Mouse (Mus musculus) CH12.LX (cell line): Measurements from ENCODE around the gene Cnst. TPM values are rescaled to one million over a fixed set of nuclear protein-coding genes. Genes with fewer than 3 reads are reported as not detected.

Experiments used
- DNase-seq: peaks from one replicate; pipeline ENCODE4 v3.0.0-alpha.2; 2013; ENCODE audit errors: extremely low read depth
- H3K27ac ChIP-seq: 2 replicates; pipeline ENCODE4 v1.5.1; 2012; ENCODE audit warnings: low read depth, mild to moderate bottlenecking, control low read depth, moderate library complexity; ENCODE audit not compliant: insufficient read depth
- H3K27me3 ChIP-seq: replicated peaks from 2 replicates; pipeline ENCODE3; 2012; ENCODE audit warnings: inconsistent platforms
- H3K36me3 ChIP-seq, 2 experiments: replicated peaks in 1 of 2; 2 replicates each; pipeline versions ENCODE3 to v1.6.1; 2012; ENCODE audit warnings: inconsistent platforms in 1 of 2, low read length in 1 of 2, mild to moderate bottlenecking in 1 of 2, mixed read lengths in 1 of 2, moderate library complexity in 1 of 2; ENCODE audit not compliant: control insufficient read depth in 1 of 2, insufficient read depth in 1 of 2
- H3K4me1 ChIP-seq, 2 experiments: 2 replicates each; pipeline ENCODE4 v1.6.1; 2012; ENCODE audit warnings: inconsistent platforms in 1 of 2, moderate library complexity in 1 of 2; ENCODE audit not compliant: insufficient read depth in 2 of 2, control insufficient read depth in 1 of 2
- H3K4me2 ChIP-seq: 2 replicates; pipeline ENCODE4 v1.6.1; 2012; ENCODE audit warnings: low read depth, mild to moderate bottlenecking, control low read depth; ENCODE audit not compliant: poor library complexity, insufficient read depth, severe bottlenecking
- H3K4me3 ChIP-seq, 3 experiments: fragments of 150-350 bp in 1 of 3; sonication (generic) in 1 of 3; replicated peaks in 1 of 3; 2 replicates each; pipeline versions ENCODE3 to v1.5.1; 2011 to 2012; ENCODE audit warnings: low read depth in 2 of 3, low read length in 2 of 3, mild to moderate bottlenecking in 2 of 3, moderate library complexity in 2 of 3, control low read depth in 1 of 3, improper control_type of control experiment in 1 of 3, inconsistent platforms in 1 of 3, mixed read lengths in 1 of 3; ENCODE audit not compliant: poor library complexity in 1 of 3
- H3K79me2 ChIP-seq: replicated peaks from 2 replicates; pipeline ENCODE4 v1.6.1; 2012; ENCODE audit warnings: mild to moderate bottlenecking, moderate library complexity; ENCODE audit not compliant: control insufficient read depth, poor library complexity, insufficient read depth, severe bottlenecking; ENCODE audit errors: extremely low read depth
- H3K9ac ChIP-seq: 2 replicates; pipeline ENCODE4 v1.6.1; 2012; ENCODE audit warnings: low read depth, mild to moderate bottlenecking, control low read depth, moderate library complexity; ENCODE audit not compliant: insufficient read depth
- H3K9me3 ChIP-seq: replicated peaks from 2 replicates; pipeline ENCODE3; 2012; ENCODE audit warnings: low read length, inconsistent platforms, mixed read lengths
- BHLHE40 ChIP-seq: IDR thresholded peaks from 2 replicates; pipeline ENCODE4 v1.6.1; 2011; ENCODE audit warnings: mild to moderate bottlenecking, low read depth, low read length, improper control_type of control experiment
- CTCF ChIP-seq, 2 experiments: IDR thresholded peaks in 1 of 2; conservative IDR thresholded peaks in 1 of 2; 2 replicates each; pipeline ENCODE4 v1.5.1; 2011 to 2012; ENCODE audit warnings: low read depth in 2 of 2, low read length in 2 of 2, improper control_type of control experiment in 1 of 2, inconsistent platforms in 1 of 2, mild to moderate bottlenecking in 1 of 2, moderate library complexity in 1 of 2
- EP300 ChIP-seq: IDR thresholded peaks from 2 replicates; pipeline ENCODE4 v1.6.1; 2011; ENCODE audit warnings: low read length, improper control_type of control experiment
- ETS1 ChIP-seq: conservative IDR thresholded peaks from 2 replicates; pipeline ENCODE4 v1.6.1; 2012; ENCODE audit warnings: low read depth, mild to moderate bottlenecking, inconsistent platforms, low read length, improper control_type of control experiment, moderate library complexity
- GABPA ChIP-seq: IDR thresholded peaks from 2 replicates; pipeline ENCODE4 v1.6.1; 2012; ENCODE audit warnings: low read depth, low read length, improper control_type of control experiment, inconsistent platforms; ENCODE audit not compliant: insufficient replicate concordance
- HCFC1 ChIP-seq: IDR thresholded peaks from 2 replicates; pipeline ENCODE4 v1.6.1; 2012; ENCODE audit warnings: low read depth, mild to moderate bottlenecking, inconsistent platforms, low read length, improper control_type of control experiment
- JUN ChIP-seq: IDR thresholded peaks from 2 replicates; pipeline ENCODE4 v1.6.1; 2011; ENCODE audit warnings: low read depth, mild to moderate bottlenecking, low read length, improper control_type of control experiment, moderate library complexity; ENCODE audit not compliant: insufficient read depth
- JUND ChIP-seq: conservative IDR thresholded peaks from 2 replicates; pipeline ENCODE4 v1.6.1; 2011; ENCODE audit warnings: low read depth, low read length, improper control_type of control experiment
- KAT2A ChIP-seq: IDR thresholded peaks from 2 replicates; pipeline ENCODE4 v1.6.1; 2012; ENCODE audit warnings: low read length, improper control_type of control experiment, inconsistent platforms; ENCODE audit not compliant: insufficient replicate concordance
- MAFK ChIP-seq: IDR thresholded peaks from 2 replicates; pipeline ENCODE4 v1.6.1; 2011; ENCODE audit warnings: low read length, improper control_type of control experiment; ENCODE audit not compliant: insufficient replicate concordance
- MAX ChIP-seq: IDR thresholded peaks from 2 replicates; pipeline ENCODE4 v1.6.1; 2011; ENCODE audit warnings: low read length, improper control_type of control experiment
- MAZ ChIP-seq: IDR thresholded peaks from 2 replicates; pipeline ENCODE4 v1.6.1; 2012; ENCODE audit warnings: low read depth, mild to moderate bottlenecking, inconsistent platforms, low read length, improper control_type of control experiment, moderate library complexity
- MEF2A ChIP-seq: IDR thresholded peaks from 2 replicates; pipeline ENCODE4 v1.6.1; 2014; ENCODE audit warnings: low read depth, mild to moderate bottlenecking, inconsistent platforms, low read length, improper control_type of control experiment, borderline replicate concordance
- MXI1 ChIP-seq: IDR thresholded peaks from 2 replicates; pipeline ENCODE4 v1.6.1; 2011; ENCODE audit warnings: mild to moderate bottlenecking, low read depth, low read length, improper control_type of control experiment
- MYC ChIP-seq: IDR thresholded peaks from 2 replicates; pipeline ENCODE4 v1.6.1; 2011; ENCODE audit warnings: low read depth, mild to moderate bottlenecking, improper control_type of control experiment, low read length
- NELFE ChIP-seq: IDR thresholded peaks from 2 replicates; pipeline ENCODE4 v1.6.1; 2011; ENCODE audit warnings: low read depth, low read length, improper control_type of control experiment
- NRF1 ChIP-seq: IDR thresholded peaks from 2 replicates; pipeline ENCODE4 v1.6.1; 2014; ENCODE audit warnings: low read depth, mild to moderate bottlenecking, inconsistent platforms, low read length, improper control_type of control experiment, moderate library complexity
- POLR2AphosphoS2 ChIP-seq: IDR thresholded peaks from 2 replicates; pipeline ENCODE4 v1.6.1; 2011; ENCODE audit warnings: low read depth, low read length, improper control_type of control experiment
- RAD21 ChIP-seq: IDR thresholded peaks from 2 replicates; pipeline ENCODE4 v1.6.1; 2011; ENCODE audit warnings: low read depth, mild to moderate bottlenecking, low read length, improper control_type of control experiment, moderate library complexity
- SIN3A ChIP-seq: IDR thresholded peaks from 2 replicates; pipeline ENCODE4 v1.6.1; 2012; ENCODE audit warnings: low read length, improper control_type of control experiment, inconsistent platforms
- SMC3 ChIP-seq: IDR thresholded peaks from 2 replicates; pipeline ENCODE4 v1.6.1; 2011; ENCODE audit warnings: low read depth, low read length, improper control_type of control experiment
- TBP ChIP-seq: conservative IDR thresholded peaks from 2 replicates; pipeline ENCODE4 v1.6.1; 2011; ENCODE audit warnings: low read depth, low read length, improper control_type of control experiment
- TCF12 ChIP-seq: IDR thresholded peaks from 2 replicates; pipeline ENCODE4 v1.6.1; 2014; ENCODE audit warnings: low read depth, mild to moderate bottlenecking, inconsistent platforms, low read length, improper control_type of control experiment
- UBTF ChIP-seq: IDR thresholded peaks from 2 replicates; pipeline ENCODE4 v1.6.1; 2012; ENCODE audit warnings: low read depth, mild to moderate bottlenecking, inconsistent platforms, low read length, improper control_type of control experiment, moderate library complexity
- USF1 ChIP-seq: IDR thresholded peaks from 2 replicates; pipeline ENCODE4 v1.6.1; 2014; ENCODE audit warnings: low read depth, mild to moderate bottlenecking, inconsistent platforms, low read length, improper control_type of control experiment
- ZC3H11A ChIP-seq: IDR thresholded peaks from 2 replicates; pipeline ENCODE4 v1.6.1; 2012; ENCODE audit warnings: low read depth, mild to moderate bottlenecking, inconsistent platforms, low read length, improper control_type of control experiment
- ZNF384 ChIP-seq: IDR thresholded peaks from 2 replicates; pipeline ENCODE4 v1.6.1; 2012; ENCODE audit warnings: low read depth, low read length, improper control_type of control experiment, inconsistent platforms
- dilution Hi-C: fragments of 300-500 bp; cut with MboI; formaldehyde crosslinking; loops from 2 replicates; pipeline ENCODE4 v1.14.3; 2020; ENCODE audit warnings: low sequenced_read_pairs; ENCODE audit not compliant: extremely low pct_unique_long_range_greater_than_20kb, extremely low pct_ligation_motif_present
- in situ Hi-C: fragments of 300-500 bp; cut with MboI; formaldehyde crosslinking; loops from 3 replicates; pipeline ENCODE4 v1.14.3; 2019; ENCODE audit warnings: low sequenced_read_pairs, low pct_ligation_motif_present, low pct_unique_long_range_greater_than_20kb, mixed read lengths
- polyA plus RNA-seq: library from polyadenylated mRNA; unstranded; fragments of >175 nt; gene quantifications from 2 replicates; pipeline ENCODE4 v1.2.1, GENCODE M21; 2012; ENCODE audit warnings: low read depth; ENCODE audit not compliant: insufficient read length
- total RNA-seq, 2 experiments: library from RNA; depleted of rRNA; stranded (reverse); fragments of 300-350 nt in 1 of 2; fragments of >200 nt in 1 of 2; gene quantifications; 2 replicates each; pipeline ENCODE4 v1.2.3; 2012 to 2014

The Cnst gene
- total and polyA plus RNA-seq, 3 experiments: 7.8 to 10.2 (median 9.3) TPM

DNA sequence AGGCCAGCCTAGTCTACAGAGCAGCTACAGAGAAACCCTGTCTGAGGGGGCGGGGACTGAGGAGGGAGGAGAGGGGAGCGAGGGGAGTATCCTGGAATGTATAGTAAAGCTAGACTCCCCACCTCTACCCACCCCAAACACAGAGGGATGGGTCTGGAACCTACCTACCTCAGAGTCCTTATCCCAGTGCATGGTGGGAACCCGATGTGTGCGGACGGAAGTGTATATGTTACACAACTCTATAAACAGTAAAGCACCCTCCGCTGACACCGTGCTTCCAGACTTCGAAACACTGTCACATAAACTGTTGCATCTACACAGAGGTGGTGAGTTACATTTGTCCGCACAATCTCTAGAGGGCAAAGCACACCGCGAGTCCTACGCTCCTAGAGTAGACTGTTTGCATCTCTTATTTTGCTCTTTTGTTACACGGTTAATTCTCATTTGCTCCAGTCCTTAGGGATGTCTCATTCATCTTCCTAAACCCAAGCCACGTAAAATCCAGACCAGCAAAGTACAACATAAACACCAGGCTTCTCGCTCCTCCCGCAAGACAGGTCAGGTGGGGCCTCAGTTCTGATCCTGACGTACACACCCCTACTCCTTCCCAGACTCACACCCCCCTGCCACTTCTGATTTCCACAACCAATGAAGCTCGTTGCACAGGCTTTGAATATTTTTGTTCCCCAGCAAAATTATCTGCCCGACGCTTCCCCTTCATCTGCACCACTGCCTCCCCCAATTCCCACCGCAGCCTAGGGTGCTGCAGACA, 29.0 kb upstream of the Cnst start:
- Histone ChIP-seq H3K9ac (peak overlapping the region; percentile 56), H3K4me2 (peak overlapping the region; percentile 52), H3K36me3 (peaks cover 0 to 11% of the 10 kb centered on the region in 2 experiments), H3K4me1 (peaks cover 4 to 14% of the 10 kb centered on the region in 2 experiments), H3K9me3 (no peaks in the 10 kb centered on the region), H3K27ac (peak overlapping the region; percentile 8; the same call in 1 of the 2 replicates), H3K79me2 (peaks cover 5% of the 10 kb centered on the region; the same call in 1 of the 2 replicates), H3K4me3 (peak overlapping the region; percentile 70 to 94 (median 86)), H3K27me3 (no peaks in the 10 kb centered on the region)
- peak; percentile 29 for DNase-seq
- TF ChIP-seq KAT2A (no peak), MAZ (peak; percentile 38), UBTF (no peak), HCFC1 (no peak), MXI1 (no peak; the same call in 1 of the 2 replicates), SMC3 (no peak), TCF12 (no peak), NELFE (no peak), MAX (0 out of 2 replicates have a peak, but pooled peaks have one; percentile 25), MAFK (0 out of 2 replicates have a peak, but pooled peaks have one; percentile 19)
- dilution Hi-C loops (no loop called here), in situ Hi-C loops (no loop called here)

DNA sequence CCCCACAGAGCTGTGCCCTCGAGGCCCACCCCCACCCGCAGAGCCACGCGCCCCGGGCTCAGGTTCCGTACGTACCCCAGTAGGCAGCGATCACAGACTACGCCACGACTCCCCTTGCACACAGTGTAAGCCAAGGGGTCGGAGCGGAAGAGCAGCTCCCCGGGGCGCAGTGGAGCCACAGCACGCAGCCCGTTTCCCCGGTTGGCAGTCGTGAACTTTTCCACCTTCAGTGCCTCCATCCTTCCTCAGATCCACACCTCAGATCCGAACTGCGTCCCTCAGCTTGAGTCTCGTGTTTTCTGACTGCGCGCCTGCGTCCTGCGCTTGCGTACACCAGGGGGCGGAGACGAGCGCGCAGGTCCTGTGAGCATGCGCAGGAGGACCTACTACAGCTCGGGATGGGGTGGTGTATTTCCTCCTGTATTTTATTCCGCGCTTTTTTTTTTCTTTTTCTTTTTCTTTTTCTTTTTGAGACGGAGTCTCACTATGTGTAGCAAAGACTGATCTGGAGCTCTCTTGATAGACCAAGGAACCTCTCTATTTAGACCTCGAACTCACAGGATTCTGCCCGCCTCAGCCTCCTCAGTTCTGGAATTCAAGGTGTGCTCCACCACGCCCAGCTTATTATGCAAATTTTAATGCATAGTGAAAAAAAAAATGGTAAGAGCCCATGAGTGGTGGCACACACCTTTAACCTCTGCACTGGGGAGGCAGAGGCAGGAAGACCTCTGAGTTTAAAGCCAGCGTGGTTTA, 28.3 kb upstream of the Cnst start, which contains the start of gene Smyd3:
Gene Smyd3 (minus strand): TSS at position 329 of the 753 bp plus-strand sequence.
- Histone ChIP-seq H3K27ac (peak within 1 kb of the TSS; percentile 8; the same call in 1 of the 2 replicates), H3K36me3 (peaks cover 0 to 6% of the 10 kb centered on the region in 2 experiments), H3K27me3 (no peaks in the 10 kb centered on the region), H3K4me3 (peak within 1 kb of the TSS; percentile 70 to 94 (median 86)), H3K9ac (peak within 1 kb of the TSS; percentile 56), H3K9me3 (no peaks in the 10 kb centered on the region), H3K4me1 (peaks cover 4 to 14% of the 10 kb centered on the region in 2 experiments), H3K79me2 (peaks cover 5% of the 10 kb centered on the region; the same call in 1 of the 2 replicates), H3K4me2 (peak within 1 kb of the TSS; percentile 52)
- peak; percentile 88 for DNase-seq
- dilution Hi-C loops (no loop called here), in situ Hi-C loops (no loop called here)
- TF ChIP-seq SIN3A: peak; percentile 76; the same call in 1 of the 2 replicates
- TF ChIP-seq HCFC1: no peak; the same call in 1 of the 2 replicates
- TF ChIP-seq MAX: peak; percentile 75
- no peak for TF ChIP-seq ZC3H11A
- peak; percentile 16 for TF ChIP-seq MAZ
- TF ChIP-seq MEF2A: 0 out of 2 replicates have a peak, but pooled peaks have one; percentile 15
- TF ChIP-seq UBTF: 0 out of 2 replicates have a peak, but pooled peaks have one; percentile 44
- TF ChIP-seq JUN: no peak
- no peak for TF ChIP-seq GABPA
- no peak for TF ChIP-seq ETS1
- no peak for TF ChIP-seq RAD21
- TF ChIP-seq MYC: 0 out of 2 replicates have a peak, but pooled peaks have one; percentile 27
- no peak for TF ChIP-seq EP300
- peak; percentile 96 for TF ChIP-seq NRF1
- TF ChIP-seq TBP: 0 out of 2 replicates have a peak, but pooled peaks have one; percentile 30
- TF ChIP-seq POLR2AphosphoS2: peak; percentile 72; the same call in 1 of the 2 replicates
- TF ChIP-seq BHLHE40: peak; percentile 72
- TF ChIP-seq JUND: no peak
- peak; percentile 81 for TF ChIP-seq MXI1
- no peak for TF ChIP-seq MAFK
- TF ChIP-seq CTCF (conservative IDR thresholded peaks at IDR 0.05 in 1 of 2, IDR thresholded peaks at IDR 0.05 in 1 of 2; ENCODE audit: low read depth in 2 of 2, low read length in 2 of 2): peak in 1 of 2 experiments; percentile 37; a peak in 2 of 4 replicates
- no peak for TF ChIP-seq USF1
- TF ChIP-seq ZNF384: peak; percentile 96
